Mouse (Mus musculus) olfactory bulb, adult 2 months (tissue): ENCODE data around the gene Zfp459.
"Not testable (repeated sequence)": the region's sequence is repeated elsewhere in the genome, so short reads cannot be mapped to it uniquely, and the experiment has no call there.

ENCODE experiments used
- CTCF ChIP-seq: fragments of 200-500 bp; IDR thresholded peaks from 2 replicates; pipeline ENCODE4 v1.5.1; 2012; ENCODE audit warnings: low read depth, mild to moderate bottlenecking, low read length, moderate library complexity; ENCODE audit not compliant: insufficient read depth
- POLR2A ChIP-seq: fragments of 200-500 bp; IDR thresholded peaks from 2 replicates; pipeline ENCODE4 v1.6.1; 2012; ENCODE audit warnings: mild to moderate bottlenecking, low read depth, low read length, moderate library complexity; ENCODE audit not compliant: insufficient read depth

DNA sequence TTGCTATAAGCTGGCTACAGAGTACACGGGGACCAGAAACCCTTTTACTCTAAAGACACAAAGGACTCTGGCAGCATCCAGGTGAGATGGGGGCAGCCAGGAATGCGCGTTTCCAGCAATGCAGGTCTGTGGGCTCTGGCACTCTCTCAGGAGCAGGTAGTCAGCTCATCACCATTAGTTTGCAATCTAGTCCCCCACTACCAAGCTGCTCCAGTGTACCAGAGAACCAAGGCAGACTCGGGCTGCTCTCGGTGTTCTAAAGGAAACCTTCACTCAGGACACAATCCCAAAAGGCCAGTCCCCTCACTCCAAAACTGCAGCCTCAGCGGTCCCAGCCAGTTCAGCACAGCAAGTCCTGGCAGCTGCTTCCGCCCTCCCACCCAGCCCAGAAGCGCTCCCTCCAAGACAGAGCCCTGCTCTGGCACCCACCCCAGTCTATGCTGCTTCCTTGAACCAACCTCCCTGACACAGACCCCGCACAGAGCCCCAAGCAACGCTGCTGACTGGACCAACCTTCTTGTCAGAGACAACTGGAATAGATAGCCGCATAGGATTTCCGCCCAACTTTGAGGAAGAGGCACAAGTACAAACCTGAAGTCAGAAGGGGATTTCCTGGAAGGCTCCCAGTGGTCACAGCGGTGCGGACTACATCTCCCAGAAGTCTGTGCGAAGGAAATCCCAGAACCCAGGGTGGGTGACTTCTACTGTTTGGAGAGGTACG, 21.9 kb downstream of the Zfp459 start, which contains the start of gene Zfp429:
- TF ChIP-seq CTCF = not testable (repeated sequence)
- 0 out of 2 replicates have a peak, but pooled peaks have one; percentile 23 for TF ChIP-seq POLR2A
